Mouse (Mus musculus) left cerebral cortex, postnatal 25 days (tissue): ENCODE results near the gene Cdadc1. TPM values are rescaled to one million over a fixed set of nuclear protein-coding genes. Genes with fewer than 3 reads are reported as not detected.
"Not testable (repeated sequence)": the region's sequence is repeated elsewhere in the genome, so short reads cannot be mapped to it uniquely, and the experiment has no call there.

ENCODE experiments used
- DNase-seq, 2 experiments: peaks; one replicate each; pipeline ENCODE4 v3.0.0; 2022; ENCODE audit warnings: low spot score in 2 of 2, mixed read lengths in 1 of 2
- intact Hi-C: fragments of 180-260 bp; cut with DNase I; formaldehyde crosslinking; loops from one replicate; pipeline ENCODE4 v1.15.1; 2025
- total RNA-seq, 2 experiments: library from RNA; stranded (reverse); gene quantifications; 2 replicates each; pipeline ENCODE4 v1.2.3; 2021

Gene Cdadc1
- total RNA-seq, 2 experiments from 2014 or later, result 63.2 to 66.1 TPM

DNA sequence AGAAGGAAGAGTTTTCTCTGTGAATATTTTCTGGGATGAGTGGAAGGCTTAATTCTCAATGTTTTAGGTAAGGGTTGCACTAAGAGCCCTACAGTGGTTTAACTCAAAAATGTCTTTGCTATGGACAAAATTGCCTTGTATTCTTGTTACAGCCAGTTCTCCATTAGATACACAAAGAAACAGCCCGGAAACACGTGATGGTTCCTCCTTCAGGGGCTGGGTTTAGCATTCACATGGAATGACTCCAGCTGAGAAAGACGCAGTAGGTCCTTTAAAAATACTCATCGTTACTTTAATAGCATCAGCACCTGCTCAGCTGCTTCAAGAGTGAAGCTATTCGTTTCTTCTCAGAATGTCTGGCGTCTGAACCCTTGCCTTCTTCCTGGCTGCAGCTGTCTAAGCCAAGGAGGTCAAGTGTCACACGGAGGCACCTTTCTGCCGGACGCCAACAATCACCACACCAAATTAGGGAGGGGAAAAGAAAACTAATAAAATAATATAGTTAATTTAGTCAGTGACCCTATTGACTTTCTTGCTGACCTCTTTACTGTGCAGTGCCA lies 26.6 kb upstream of the Cdadc1 start:
- intact Hi-C loops, result loop anchor here (10.0 kb wide), 1 partner anchor 100 kb away; no protein-coding TSS in a partner anchor

DNA sequence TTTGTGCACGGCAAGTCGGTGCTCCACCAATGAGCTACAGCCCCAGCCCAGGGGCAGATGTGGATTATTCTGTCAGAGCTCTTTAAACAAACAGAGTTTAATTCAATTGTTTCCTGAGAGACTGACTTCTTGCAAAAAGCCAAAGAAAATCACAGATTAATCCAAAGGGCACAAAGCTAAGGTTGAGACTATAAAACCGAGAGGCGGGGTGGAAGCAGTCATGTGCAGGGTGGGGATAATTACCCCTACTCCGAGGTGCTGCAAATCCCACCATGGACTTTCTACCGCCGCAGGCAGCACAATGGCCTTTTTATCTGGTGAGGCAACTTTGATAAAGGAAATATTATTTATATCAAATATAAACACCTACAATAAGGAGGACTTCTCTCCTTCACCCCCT lies 19.0 kb upstream of the Cdadc1 start:
- no peak for DNase-seq
- intact Hi-C loops, result no loop called here

More for the DNA sequence above, 26.6 kb upstream of the Cdadc1 start:
- no peak for DNase-seq

DNA sequence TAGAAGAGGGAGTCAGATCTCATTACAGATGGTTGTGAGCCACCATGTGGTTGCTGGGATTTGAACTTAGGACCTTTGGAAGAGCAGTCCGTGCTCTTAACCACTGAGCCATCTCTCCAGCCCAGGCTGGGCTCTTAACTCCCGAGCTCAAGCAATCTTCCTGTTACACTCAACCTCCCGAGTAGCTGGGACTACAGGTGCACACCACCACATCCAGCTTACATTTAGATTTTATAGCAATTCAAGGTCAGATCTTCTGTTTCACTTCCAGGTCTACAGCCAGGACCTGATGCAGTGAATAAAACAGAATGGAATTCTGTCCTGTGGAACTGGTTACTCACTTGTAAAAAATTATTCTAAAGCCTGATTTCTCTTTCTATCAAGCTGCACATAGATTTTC lies 16.4 kb upstream of the Cdadc1 start:
- intact Hi-C loops, DNase-seq: not testable (repeated sequence)

DNA sequence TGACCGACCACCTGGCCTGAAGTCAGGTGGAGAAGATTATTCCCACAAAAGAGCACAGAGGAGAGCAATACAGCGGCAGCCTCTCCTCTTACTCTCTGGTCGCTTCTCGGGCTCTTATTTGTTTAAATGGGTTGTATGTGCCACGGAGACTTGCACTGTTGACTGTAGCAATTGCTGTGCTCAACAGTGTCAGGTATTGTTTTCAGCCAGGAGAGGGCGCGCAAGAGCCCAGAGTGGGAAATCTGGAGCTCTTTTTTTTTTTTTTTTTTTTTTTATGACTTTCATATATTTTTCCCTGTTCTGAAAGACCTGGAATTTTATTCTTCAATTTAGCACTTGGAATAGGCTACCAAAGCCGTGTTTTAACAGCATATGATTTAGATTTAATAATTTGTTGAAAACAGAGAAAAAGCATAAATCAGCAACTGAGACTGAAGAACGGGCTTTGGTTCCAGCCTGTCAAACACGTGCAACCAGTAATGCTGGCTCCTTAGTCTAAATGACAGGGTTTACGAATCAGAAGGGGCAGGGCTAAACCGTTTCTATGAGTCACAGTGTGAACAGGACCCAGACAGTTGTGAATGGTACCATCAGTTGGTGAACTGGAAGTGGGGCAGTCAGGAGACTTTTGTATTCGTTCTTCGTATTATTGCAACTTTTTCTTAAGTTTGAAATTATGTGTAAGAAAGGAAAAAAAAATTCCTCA lies 15.3 kb upstream of the Cdadc1 start:
- intact Hi-C loops, result loop anchor here (1.0 kb wide), 1 partner anchor 330 kb away; no protein-coding TSS in a partner anchor
- DNase-seq, result peak; percentile 42 to 58

DNA sequence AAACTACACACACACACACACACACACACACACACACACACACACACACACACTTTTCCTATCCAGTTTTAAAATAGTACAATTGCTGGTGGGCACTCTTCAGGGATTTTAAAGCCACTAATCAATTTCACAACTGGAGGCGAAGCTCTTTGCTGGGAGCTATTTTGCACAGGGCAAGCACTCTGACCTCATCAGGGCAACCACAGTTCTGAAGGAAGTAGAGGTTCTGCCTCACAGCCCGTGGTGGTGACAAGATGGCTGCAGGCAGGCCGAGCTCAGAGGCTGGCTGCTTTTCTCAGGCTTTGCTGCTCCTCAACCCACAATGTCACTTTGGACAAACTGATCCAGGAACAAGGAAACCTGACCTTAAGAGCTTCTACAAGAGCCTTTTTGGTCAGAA lies 9.3 kb upstream of the Cdadc1 start:
- intact Hi-C loops, result no loop called here
- DNase-seq, result no peak

DNA sequence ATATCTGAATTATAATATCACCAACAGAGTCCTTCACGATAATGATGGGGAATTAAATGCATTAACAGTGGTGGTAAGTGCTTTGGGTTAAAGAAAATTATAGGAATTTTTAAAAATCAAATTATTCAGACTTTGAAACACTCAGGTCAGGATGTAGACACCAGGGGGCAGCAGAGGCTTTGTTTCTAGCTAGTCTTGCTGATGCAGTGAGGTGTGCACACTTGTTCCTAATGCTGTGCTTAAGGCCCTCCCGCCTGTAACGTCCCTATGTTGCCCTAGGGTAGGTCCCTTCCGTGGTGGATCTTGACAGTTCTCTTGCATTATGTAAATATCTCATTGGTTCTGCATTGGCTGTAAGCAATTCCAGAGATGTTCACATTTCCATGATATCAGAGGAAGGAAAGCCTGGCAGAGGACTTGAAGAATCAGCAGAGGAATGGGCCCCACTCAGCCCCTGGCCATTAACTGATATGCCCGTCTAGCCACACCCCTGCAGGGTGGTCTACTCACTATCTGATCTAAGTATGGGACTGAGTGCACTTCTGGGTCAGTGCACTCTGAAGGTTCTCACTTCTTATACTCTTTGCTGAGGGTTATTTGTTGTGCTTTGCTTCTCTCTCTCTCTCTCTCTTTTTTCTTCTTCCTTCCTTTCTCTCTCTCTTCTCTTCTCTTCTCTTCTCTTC lies 8.1 kb upstream of the Cdadc1 start:
- DNase-seq, result peak; percentile 56 to 62
- intact Hi-C loops, result loop anchor here (1.0 kb wide), 1 partner anchor 410 kb away; no protein-coding TSS in a partner anchor

DNA sequence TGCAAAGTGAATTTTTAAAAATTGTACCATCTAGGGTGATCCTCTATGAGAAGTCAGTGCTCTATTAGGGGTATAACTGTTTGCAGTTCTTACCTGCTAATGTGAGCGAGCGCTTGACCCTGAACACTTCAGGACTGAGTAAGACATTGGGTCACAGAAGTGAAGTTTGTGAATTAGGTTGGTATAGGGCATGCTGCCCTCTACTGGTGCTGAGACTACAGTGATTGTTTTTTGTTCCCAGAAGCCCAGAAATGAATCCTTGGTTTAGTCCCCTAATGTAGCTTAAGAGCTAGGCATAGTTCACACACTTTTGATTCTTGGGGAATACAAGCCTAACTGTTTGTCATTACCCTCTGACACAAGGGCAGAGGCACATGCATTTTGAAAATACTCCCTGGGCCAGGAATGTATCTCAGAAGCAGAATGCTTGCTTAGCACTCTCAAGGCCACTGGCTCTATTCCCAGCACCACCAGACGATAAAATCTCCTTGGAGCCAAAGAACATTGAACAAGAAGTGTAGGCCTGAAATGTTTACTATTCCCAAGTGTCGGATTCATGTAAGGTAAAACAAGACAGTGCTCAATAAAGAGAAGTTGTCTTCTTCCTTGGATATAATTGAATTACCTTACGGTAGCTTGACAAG lies 6.4 kb upstream of the Cdadc1 start:
- intact Hi-C loops, result no loop called here
- peak in 1 of 2 experiments; percentile 59 for DNase-seq

DNA sequence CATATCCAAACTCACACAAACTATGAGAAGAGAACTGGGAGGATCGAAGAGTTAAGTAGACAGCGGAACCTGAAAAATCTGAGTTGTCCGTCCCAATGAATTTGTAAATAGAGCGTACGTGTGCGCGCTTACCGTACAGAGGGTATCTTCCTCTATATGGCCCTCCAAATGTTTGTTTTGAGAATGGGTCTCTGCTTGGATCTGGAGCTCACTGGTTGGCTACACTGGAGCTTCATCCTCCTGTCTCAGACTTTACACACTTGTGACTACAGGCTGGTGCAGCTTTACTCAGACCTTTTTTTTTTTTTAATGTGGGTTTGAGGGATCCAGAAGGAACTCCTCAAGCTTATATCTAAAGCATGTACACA lies 485 bp upstream of the Cdadc1 start:
- DNase-seq, result no peak
- intact Hi-C loops, result no loop called here

DNA sequence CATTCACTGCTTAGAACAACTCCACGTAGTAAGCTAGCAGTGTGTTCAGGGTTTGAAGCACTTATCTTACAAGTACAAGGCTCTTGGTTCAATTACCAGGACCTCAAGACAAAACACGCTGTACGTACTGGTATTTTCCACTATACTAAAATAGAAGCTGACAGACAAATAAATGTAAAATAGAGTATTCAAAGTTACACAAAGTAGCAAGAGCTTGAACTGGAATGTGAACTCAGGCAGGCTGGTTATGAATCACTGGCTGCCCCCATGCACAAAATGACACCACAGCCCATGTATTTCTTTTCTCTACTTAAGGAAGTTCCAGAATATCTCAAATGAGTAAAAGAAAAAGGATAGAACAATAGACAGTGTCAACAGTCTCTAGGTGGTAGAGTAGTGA lies 2.8 kb downstream of the Cdadc1 start:
- DNase-seq, result no peak
- intact Hi-C loops, result no loop called here

DNA sequence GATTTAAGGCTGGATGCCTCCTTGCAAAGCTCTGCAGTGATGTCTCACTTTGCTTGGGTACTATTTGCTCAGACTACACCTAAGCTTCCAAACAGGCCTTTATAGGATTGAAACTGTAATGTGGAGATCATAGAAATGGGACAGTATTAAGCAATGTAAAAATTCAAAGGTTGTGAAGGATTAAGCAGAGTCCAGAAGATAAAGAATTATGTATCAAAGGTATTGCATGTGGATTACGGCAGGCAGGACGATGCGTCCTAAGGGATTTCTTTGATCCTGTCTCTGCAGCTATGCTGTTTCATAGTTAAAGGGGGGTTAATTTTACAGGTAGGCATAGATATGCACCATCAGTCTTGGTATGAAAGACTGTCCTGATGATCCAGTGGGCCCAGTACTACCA lies 5.2 kb downstream of the Cdadc1 start:
- intact Hi-C loops, result no loop called here
- DNase-seq, result no peak

DNA sequence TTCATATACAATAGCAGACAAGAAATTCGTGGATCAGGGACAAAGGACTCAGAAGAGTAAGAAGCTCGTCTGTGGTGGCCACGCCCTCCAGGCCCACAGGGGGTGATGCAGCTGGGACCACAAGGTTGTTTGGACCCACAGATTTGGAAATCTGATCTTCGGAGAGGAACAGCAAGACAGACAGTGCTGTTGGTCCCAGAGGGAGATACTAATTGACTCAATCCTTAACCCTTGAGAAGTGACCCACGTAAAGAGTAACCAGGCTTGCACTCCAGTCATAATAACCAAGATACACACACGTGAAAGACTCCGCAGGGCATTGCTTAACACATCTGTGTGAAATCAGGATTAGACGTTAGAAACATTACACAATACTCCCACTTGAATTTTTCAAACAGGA lies 5.9 kb downstream of the Cdadc1 start:
- DNase-seq, result no peak
- intact Hi-C loops, result no loop called here

DNA sequence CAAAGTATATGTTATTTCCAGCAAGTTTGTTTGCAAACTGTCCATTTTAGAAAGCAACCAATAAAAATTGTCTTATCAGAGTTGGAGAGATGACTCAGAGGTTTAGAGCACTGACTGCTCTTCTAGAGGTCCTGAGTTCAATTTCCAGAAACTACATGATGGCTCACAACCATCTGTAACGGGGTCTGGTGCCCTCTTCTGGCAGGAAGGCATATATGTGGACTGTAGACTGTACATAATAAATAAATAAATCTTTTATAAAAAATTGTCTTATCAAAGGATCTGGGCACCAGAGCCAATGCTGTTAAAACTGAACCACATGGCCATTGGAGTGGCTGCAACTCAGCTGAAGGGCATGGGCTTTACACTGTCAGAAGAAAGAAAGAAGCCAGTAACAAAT lies 7.1 kb downstream of the Cdadc1 start:
- intact Hi-C loops, result no loop called here
- peak in 1 of 2 experiments; percentile 36 for DNase-seq

DNA sequence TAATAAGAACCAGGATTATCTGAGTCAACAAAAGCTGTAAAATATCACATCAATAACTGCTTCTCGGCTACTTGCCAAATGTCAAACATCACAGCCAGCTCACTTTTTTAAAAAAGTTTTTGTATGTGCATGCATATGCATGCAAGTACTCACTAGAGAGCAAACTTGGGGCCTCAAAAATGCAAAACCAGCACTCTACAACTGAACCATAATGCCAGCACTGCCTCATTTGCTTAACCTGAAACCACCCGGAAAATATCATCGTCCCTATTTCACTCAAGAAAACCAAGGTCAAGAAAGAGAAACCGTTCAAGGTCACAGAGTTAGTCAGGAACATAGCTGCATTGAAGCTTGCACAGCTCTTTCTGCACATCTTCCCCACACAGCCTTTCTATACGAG lies 21.4 kb downstream of the Cdadc1 start:
- intact Hi-C loops, result no loop called here
- no peak for DNase-seq

DNA sequence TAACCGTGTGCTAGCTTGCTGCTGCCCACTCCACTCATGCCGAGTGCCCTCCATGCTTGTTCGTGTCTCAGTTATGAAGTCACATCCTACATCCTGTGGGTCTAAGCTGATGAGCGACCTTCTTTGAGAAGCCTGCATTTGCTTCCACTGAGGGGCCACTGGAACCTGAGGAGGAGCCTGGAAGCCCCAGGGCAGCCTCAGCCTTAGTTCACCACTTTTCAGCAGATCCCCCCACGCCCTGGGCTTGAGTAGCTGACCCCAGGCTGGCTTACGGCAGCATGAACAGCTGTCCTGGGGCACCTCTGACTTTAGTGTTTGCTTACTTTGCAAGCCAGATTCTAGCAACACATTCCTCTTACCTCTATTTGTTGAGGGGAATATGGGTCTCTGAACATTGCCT lies 31.0 kb downstream of the Cdadc1 start:
- no peak for DNase-seq
- intact Hi-C loops, result no loop called here

DNA sequence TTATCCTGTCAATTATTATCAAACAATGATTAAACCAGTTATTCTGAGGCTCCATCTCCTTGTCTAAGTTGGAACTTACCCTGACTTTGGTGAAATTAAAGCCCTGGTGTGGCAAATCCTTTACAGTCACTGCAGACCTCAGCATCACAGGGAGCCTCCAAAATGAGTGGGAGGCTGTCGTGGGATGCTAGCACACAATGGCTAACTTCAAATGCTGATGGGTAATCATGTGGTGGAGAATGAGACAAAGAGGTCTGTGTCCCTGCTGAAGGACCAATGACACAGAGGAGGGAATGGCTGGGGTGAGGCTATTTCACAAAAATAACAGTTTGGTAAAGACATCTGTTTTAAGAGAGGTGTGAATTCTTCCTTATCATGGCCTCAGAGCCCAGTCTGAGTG lies 39.9 kb downstream of the Cdadc1 start:
- intact Hi-C loops, result loop anchor here (1.0 to 5.0 kb wide), 4 partner anchors 89 to 403 kb away; no protein-coding TSS in a partner anchor
- no peak for DNase-seq

DNA sequence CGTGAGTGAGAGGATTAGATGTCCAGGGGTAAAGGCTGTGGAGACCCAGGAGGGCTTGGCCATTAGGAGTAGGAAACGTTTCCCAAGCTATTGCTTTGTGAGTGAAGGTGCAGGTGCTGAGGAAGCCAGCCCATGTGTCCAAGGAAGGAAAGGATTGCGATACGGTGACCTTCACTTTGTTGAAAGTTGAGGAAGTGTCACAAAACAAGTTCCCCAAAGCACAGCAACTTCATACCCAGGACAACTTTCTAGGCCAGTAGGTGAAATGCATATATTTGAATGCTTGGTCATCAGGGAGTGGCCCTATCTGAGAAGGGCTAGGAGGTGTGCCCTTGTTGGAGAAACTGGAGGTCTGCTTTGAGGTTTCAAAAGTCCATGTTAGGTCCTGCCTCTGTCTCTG lies 40.7 kb downstream of the Cdadc1 start:
- intact Hi-C loops, result loop anchor here (1.0 to 5.0 kb wide), 4 partner anchors 88 to 402 kb away; no protein-coding TSS in a partner anchor
- DNase-seq, result no peak

DNA sequence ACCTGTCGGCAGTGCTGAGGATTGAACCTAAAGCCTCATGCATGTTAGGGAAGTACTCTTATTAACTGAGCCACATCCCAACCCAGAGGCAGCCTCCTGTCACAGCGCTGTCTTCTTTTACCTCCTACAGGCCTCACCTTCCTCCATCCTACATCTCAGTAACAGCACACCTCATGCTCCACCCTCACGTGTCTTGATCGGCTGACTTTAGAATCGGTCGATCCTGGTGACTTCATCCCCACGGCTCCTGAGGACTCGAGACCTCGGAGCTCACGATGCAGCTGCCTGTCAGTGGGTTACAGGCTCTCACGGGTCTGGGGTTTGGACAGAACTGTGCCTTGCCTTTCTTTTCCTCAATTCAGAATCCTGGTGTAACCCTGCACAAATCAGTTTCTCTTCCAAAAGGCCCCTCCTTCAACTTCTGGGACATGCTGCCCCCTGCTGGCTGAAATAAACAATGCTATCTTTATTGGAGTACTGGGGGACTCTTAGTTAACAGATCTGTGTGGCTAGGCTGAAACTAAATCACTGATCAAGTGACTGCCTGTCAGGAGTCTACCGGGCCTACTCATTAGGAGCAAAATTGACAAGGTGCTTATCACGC lies 41.7 kb downstream of the Cdadc1 start:
- intact Hi-C loops, result loop anchor here (2.0 to 5.0 kb wide), 3 partner anchors 165 to 401 kb away; no protein-coding TSS in a partner anchor
- peak; percentile 77 to 84 for DNase-seq

DNA sequence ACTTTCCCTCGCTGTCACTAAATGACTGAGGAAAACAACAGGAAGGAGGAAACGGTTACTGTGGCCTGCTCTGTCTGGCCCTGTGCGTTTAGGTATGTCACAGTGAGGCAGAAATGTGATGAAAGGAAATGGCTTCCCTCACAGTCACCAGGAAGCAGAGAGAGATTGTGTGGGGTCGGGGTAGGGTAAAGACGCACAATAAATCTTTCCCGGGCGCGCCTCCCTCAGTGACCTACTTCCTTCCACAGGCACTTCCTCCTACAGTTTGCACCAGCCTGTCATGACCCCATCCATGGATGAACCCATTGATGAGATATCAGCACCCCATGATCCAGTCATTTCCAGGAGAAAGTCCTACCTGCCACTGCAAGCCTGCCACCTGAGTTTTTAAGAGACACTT lies 42.7 kb downstream of the Cdadc1 start:
- DNase-seq, result no peak
- intact Hi-C loops, result loop anchor here (5.0 kb wide), 1 partner anchor 223 kb away; no protein-coding TSS in a partner anchor

DNA sequence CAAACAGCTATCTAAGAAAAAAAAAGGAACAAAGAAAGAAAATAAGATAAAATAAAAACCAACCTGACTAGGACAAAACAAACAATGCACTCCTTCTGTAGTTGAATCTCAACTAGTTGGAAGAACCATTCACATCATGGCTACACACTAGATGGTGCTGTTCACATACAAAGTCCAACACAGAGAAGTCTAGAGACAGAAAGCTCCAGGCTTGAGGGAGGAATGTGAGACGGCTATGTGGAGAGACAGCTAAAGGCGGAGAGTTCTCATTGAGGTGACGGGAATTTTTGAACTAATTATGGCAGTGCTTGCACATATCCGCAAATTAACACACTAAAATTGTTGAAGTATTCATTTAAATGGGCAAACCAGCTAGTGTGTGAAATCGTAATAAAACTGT lies 43.7 kb downstream of the Cdadc1 start:
- intact Hi-C loops, result no loop called here
- no peak for DNase-seq

DNA sequence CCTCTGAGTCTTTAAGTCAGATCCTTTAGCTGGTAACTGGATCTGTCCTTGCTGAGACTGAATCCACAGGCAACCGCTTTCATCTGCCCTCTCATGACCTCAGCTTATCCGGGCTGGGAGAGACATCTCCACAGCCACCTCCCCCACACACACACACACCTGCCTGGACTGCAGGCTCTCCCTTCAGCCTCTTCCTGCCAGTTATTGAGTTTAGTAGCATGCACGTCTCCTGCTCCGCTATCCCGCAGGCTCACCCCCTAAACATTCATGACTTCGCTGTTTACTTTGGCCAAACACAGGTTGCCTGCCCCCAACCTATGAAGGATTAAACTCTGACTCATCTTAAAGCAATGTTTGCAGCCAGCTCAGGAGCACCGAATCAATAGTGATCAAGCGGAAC lies 45.8 kb downstream of the Cdadc1 start:
- intact Hi-C loops, result no loop called here
- no peak for DNase-seq
